Mouse (Mus musculus): ENCODE results near the gene Cfap100.

- TF ChIP-seq CTCF (IDR thresholded peaks at IDR 0.05; ENCODE audit: low read depth) (no peak), EP300 (IDR thresholded peaks at IDR 0.05; ENCODE audit: low read depth) (no peak)
Observed at GRCm38 (mm10) chr6:90451512-90451911, 22.9 kb upstream of the Cfap100 start.

Measured in liver, embryonic 14.5 days (tissue).